Mouse (Mus musculus): ENCODE measurements around the gene Sptbn4. TPM values are rescaled to one million over a fixed set of nuclear protein-coding genes. Genes with fewer than 3 reads are reported as not detected.
A peak's percentile ranks its signal among the peaks of the same experiment; 100 is the strongest.

Sptbn4 gene
- polyA plus RNA-seq, 1 experiment, result 30.4 TPM

GRCm38 (mm10) chr7:27486102-27486769 is 38.8 kb upstream of the Sptbn4 start:
- no peak for DNase-seq (ENCODE audit: low read depth)

GRCm38 (mm10) chr7:27483860-27484259 is 36.4 kb upstream of the Sptbn4 start:
- TF ChIP-seq POLR2A (IDR thresholded peaks at IDR 0.05; ENCODE audit: borderline replicate concordance, extremely low read depth, insufficient read depth, insufficient read length, poor library complexity, severe bottlenecking) (no peak), CTCF (IDR thresholded peaks at IDR 0.05; ENCODE audit: borderline replicate concordance, extremely low read depth, insufficient read depth, insufficient read length) (no peak)

More at GRCm38 (mm10) chr7:27486102-27486769, 38.8 kb upstream of the Sptbn4 start:
- TF ChIP-seq CTCF (IDR thresholded peaks at IDR 0.05; ENCODE audit: borderline replicate concordance, extremely low read depth, insufficient read depth, insufficient read length) (no peak), POLR2A (IDR thresholded peaks at IDR 0.05; ENCODE audit: borderline replicate concordance, extremely low read depth, insufficient read depth, insufficient read length, poor library complexity, severe bottlenecking) (no peak)

GRCm38 (mm10) chr7:27481627-27481969 is 34.1 kb upstream of the Sptbn4 start:
- no peak for TF ChIP-seq POLR2A (IDR thresholded peaks at IDR 0.05; ENCODE audit: borderline replicate concordance, extremely low read depth, insufficient read depth, insufficient read length, poor library complexity, severe bottlenecking)
- TF ChIP-seq CTCF (IDR thresholded peaks at IDR 0.05; ENCODE audit: borderline replicate concordance, extremely low read depth, insufficient read depth, insufficient read length), result no peak
- peak; percentile 85 for DNase-seq (ENCODE audit: low read depth)

More at GRCm38 (mm10) chr7:27483860-27484259, 36.4 kb upstream of the Sptbn4 start:
- no peak for DNase-seq (ENCODE audit: low read depth)

- no peak for DNase-seq (ENCODE audit: low read depth)
- TF ChIP-seq CTCF (IDR thresholded peaks at IDR 0.05; ENCODE audit: borderline replicate concordance, extremely low read depth, insufficient read depth, insufficient read length), result no peak
- TF ChIP-seq POLR2A (IDR thresholded peaks at IDR 0.05; ENCODE audit: borderline replicate concordance, extremely low read depth, insufficient read depth, insufficient read length, poor library complexity, severe bottlenecking), result no peak
Observed at GRCm38 (mm10) chr7:27480927-27481626, 33.6 kb upstream of the Sptbn4 start.

- no peak for TF ChIP-seq POLR2A (IDR thresholded peaks at IDR 0.05; ENCODE audit: borderline replicate concordance, extremely low read depth, insufficient read depth, insufficient read length, poor library complexity, severe bottlenecking)
- no peak for TF ChIP-seq CTCF (IDR thresholded peaks at IDR 0.05; ENCODE audit: borderline replicate concordance, extremely low read depth, insufficient read depth, insufficient read length)
- DNase-seq (ENCODE audit: low read depth), result no peak
Observed at GRCm38 (mm10) chr7:27480506-27480905, 33.0 kb upstream of the Sptbn4 start.

- DNase-seq (ENCODE audit: low read depth), result no peak
- no peak for TF ChIP-seq CTCF (IDR thresholded peaks at IDR 0.05; ENCODE audit: borderline replicate concordance, extremely low read depth, insufficient read depth, insufficient read length)
- no peak for TF ChIP-seq POLR2A (IDR thresholded peaks at IDR 0.05; ENCODE audit: borderline replicate concordance, extremely low read depth, insufficient read depth, insufficient read length, poor library complexity, severe bottlenecking)
Observed at GRCm38 (mm10) chr7:27479750-27480149, 32.3 kb upstream of the Sptbn4 start.

GRCm38 (mm10) chr7:27478561-27478960 is 31.1 kb upstream of the Sptbn4 start:
- no peak for TF ChIP-seq CTCF (IDR thresholded peaks at IDR 0.05; ENCODE audit: borderline replicate concordance, extremely low read depth, insufficient read depth, insufficient read length)
- TF ChIP-seq POLR2A (IDR thresholded peaks at IDR 0.05; ENCODE audit: borderline replicate concordance, extremely low read depth, insufficient read depth, insufficient read length, poor library complexity, severe bottlenecking), result no peak
- no peak for DNase-seq (ENCODE audit: low read depth)

GRCm38 (mm10) chr7:27476098-27476635 is 28.7 kb upstream of the Sptbn4 start:
- no peak for TF ChIP-seq CTCF (IDR thresholded peaks at IDR 0.05; ENCODE audit: borderline replicate concordance, extremely low read depth, insufficient read depth, insufficient read length)
- TF ChIP-seq POLR2A (IDR thresholded peaks at IDR 0.05; ENCODE audit: borderline replicate concordance, extremely low read depth, insufficient read depth, insufficient read length, poor library complexity, severe bottlenecking), result no peak

GRCm38 (mm10) chr7:27475596-27475995 is 28.1 kb upstream of the Sptbn4 start:
- TF ChIP-seq CTCF (IDR thresholded peaks at IDR 0.05; ENCODE audit: borderline replicate concordance, extremely low read depth, insufficient read depth, insufficient read length) (no peak), POLR2A (IDR thresholded peaks at IDR 0.05; ENCODE audit: borderline replicate concordance, extremely low read depth, insufficient read depth, insufficient read length, poor library complexity, severe bottlenecking) (no peak)
- no peak for DNase-seq (ENCODE audit: low read depth)

More at GRCm38 (mm10) chr7:27476098-27476635, 28.7 kb upstream of the Sptbn4 start:
- no peak for DNase-seq (ENCODE audit: low read depth)

- DNase-seq (ENCODE audit: low read depth), result peak; percentile 99
- 0 out of 2 replicates have a peak, but pooled peaks have one; percentile 3 for TF ChIP-seq POLR2A (IDR thresholded peaks at IDR 0.05; ENCODE audit: borderline replicate concordance, extremely low read depth, insufficient read depth, insufficient read length, poor library complexity, severe bottlenecking)
- TF ChIP-seq CTCF (IDR thresholded peaks at IDR 0.05; ENCODE audit: borderline replicate concordance, extremely low read depth, insufficient read depth, insufficient read length), result peak; percentile 57; the same call in 1 of the 2 replicates
Observed at GRCm38 (mm10) chr7:27474490-27474954, 27.0 kb upstream of the Sptbn4 start.

GRCm38 (mm10) chr7:27473835-27474489 is 26.5 kb upstream of the Sptbn4 start:
- no peak for DNase-seq (ENCODE audit: low read depth)
- TF ChIP-seq POLR2A (IDR thresholded peaks at IDR 0.05; ENCODE audit: borderline replicate concordance, extremely low read depth, insufficient read depth, insufficient read length, poor library complexity, severe bottlenecking) (no peak), CTCF (IDR thresholded peaks at IDR 0.05; ENCODE audit: borderline replicate concordance, extremely low read depth, insufficient read depth, insufficient read length) (no peak)

Measured in brain, embryonic 14.5 days (tissue).